Mouse (Mus musculus): ENCODE data around the gene Bbip1. TPM values are rescaled to one million over a fixed set of nuclear protein-coding genes. Genes with fewer than 3 reads are reported as not detected.
A peak's percentile ranks its signal among the peaks of the same experiment; 100 is the strongest.

The Bbip1 gene
- total RNA-seq, 1 experiment = 21.9 TPM

DNA sequence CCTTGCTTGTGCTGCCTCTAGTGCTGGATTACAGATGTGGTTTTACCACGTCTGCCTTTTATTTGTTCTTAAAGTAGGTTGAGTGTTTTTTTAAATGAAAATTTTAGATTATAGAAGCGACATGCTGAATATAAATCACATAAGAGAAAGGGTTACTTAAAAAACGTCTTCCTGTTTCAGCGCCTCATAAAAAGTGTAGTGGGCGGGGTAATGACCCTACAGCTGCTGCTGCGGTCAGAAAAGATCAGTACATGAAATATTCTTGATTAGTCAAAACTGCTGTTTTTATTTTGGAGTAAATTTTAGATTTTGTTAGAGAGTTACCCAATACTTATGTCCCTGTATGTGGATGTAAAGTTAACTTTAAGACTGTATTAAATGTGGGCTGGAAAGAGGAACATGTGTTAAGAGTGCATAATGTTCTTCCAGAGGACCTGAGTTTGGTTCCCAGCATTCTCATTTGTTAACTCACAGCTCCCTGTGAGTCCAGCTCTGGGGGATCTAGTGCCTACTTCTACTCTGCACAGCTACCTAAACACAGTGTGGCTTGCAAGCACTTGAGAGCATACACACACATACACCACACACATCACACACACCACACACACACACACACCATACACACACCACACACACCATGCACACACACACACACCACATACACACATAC is 38.3 kb downstream of the Bbip1 start:
- Histone ChIP-seq H3K4me3 (ENCODE audit: insufficient read depth in 1 of 2, low read depth in 1 of 2, low read length in 2 of 2, poor library complexity in 1 of 2, severe bottlenecking in 1 of 2) (no peak overlapping the region), H3K9me3 (ENCODE audit: control insufficient read depth, insufficient read depth, low read depth, low read length) (no peaks in the 10 kb centered on the region), H3K9ac (ENCODE audit: insufficient read depth, low read depth, low read length, poor library complexity, severe bottlenecking) (no peak overlapping the region), H3K27ac (ENCODE audit: insufficient read depth, low read depth, low read length, poor library complexity, severe bottlenecking) (no peak overlapping the region), H3K4me1 (ENCODE audit: control insufficient read depth in 2 of 2, insufficient read depth in 2 of 2, low read length in 2 of 2, poor library complexity in 1 of 2) (no peaks in the 10 kb centered on the region), H3K36me3 (ENCODE audit: control insufficient read depth, insufficient read depth, low read length, poor library complexity, severe bottlenecking) (no peaks in the 10 kb centered on the region)
- no peak for TF ChIP-seq HCFC1 (IDR thresholded peaks at IDR 0.05; ENCODE audit: borderline replicate concordance, insufficient read depth, low read length)
- no peak for TF ChIP-seq ZC3H11A (IDR thresholded peaks at IDR 0.05; ENCODE audit: borderline replicate concordance, low read depth, low read length)
- TF ChIP-seq ZNF384 (IDR thresholded peaks at IDR 0.05; ENCODE audit: low read depth, low read length) = no peak
- DNase-seq (ENCODE audit: low read depth, low spot score) = no peak
- in situ Hi-C loops (cut with MboI; ENCODE audit: low sequenced_read_pairs in 2 of 2, unreplicated experiment in 2 of 2) = no loop called here

GRCm38 (mm10) chr19:53904833-53905480 is 39.5 kb downstream of the Bbip1 start:
- TF ChIP-seq ZNF384 (IDR thresholded peaks at IDR 0.05; ENCODE audit: low read depth, low read length) = no peak
- TF ChIP-seq MAFK (IDR thresholded peaks at IDR 0.05; ENCODE audit: insufficient read depth, low read depth, low read length) = no peak
- TF ChIP-seq CHD2 (IDR thresholded peaks at IDR 0.05; ENCODE audit: low read depth, low read length) = no peak
- TF ChIP-seq HCFC1 (IDR thresholded peaks at IDR 0.05; ENCODE audit: borderline replicate concordance, insufficient read depth, low read length) = no peak
- no peak for TF ChIP-seq ZC3H11A (IDR thresholded peaks at IDR 0.05; ENCODE audit: borderline replicate concordance, low read depth, low read length)
- no peak for DNase-seq (ENCODE audit: low read depth, low spot score)
- in situ Hi-C loops (cut with MboI; ENCODE audit: low sequenced_read_pairs in 2 of 2, unreplicated experiment in 2 of 2) = no loop called here
- H3K36me3 ChIP-seq (ENCODE audit: control insufficient read depth, insufficient read depth, low read length, poor library complexity, severe bottlenecking) = no peaks in the 10 kb centered on the region
- no peak overlapping the region for H3K27ac ChIP-seq (ENCODE audit: insufficient read depth, low read depth, low read length, poor library complexity, severe bottlenecking)
- no peaks in the 10 kb centered on the region for H3K9me3 ChIP-seq (ENCODE audit: control insufficient read depth, insufficient read depth, low read depth, low read length)
- H3K4me3 ChIP-seq (ENCODE audit: insufficient read depth in 1 of 2, low read depth in 1 of 2, low read length in 2 of 2, poor library complexity in 1 of 2, severe bottlenecking in 1 of 2) = peak overlapping the region in 1 of 2 experiments; percentile 79; a peak in 1 of 4 replicates
- H3K4me1 ChIP-seq (ENCODE audit: control insufficient read depth in 2 of 2, insufficient read depth in 2 of 2, low read length in 2 of 2, poor library complexity in 1 of 2) = no peaks in the 10 kb centered on the region
- H3K9ac ChIP-seq (ENCODE audit: insufficient read depth, low read depth, low read length, poor library complexity, severe bottlenecking) = no peak overlapping the region

- no peak for TF ChIP-seq ZC3H11A (IDR thresholded peaks at IDR 0.05; ENCODE audit: borderline replicate concordance, low read depth, low read length)
- TF ChIP-seq HCFC1 (IDR thresholded peaks at IDR 0.05; ENCODE audit: borderline replicate concordance, insufficient read depth, low read length) = no peak
- TF ChIP-seq CHD2 (IDR thresholded peaks at IDR 0.05; ENCODE audit: low read depth, low read length) = no peak
- TF ChIP-seq MAFK (IDR thresholded peaks at IDR 0.05; ENCODE audit: insufficient read depth, low read depth, low read length) = no peak
- no peak for TF ChIP-seq ZNF384 (IDR thresholded peaks at IDR 0.05; ENCODE audit: low read depth, low read length)
- Histone ChIP-seq H3K4me3 (ENCODE audit: insufficient read depth in 1 of 2, low read depth in 1 of 2, low read length in 2 of 2, poor library complexity in 1 of 2, severe bottlenecking in 1 of 2) (peak overlapping the region; percentile 79 to 96), H3K36me3 (ENCODE audit: control insufficient read depth, insufficient read depth, low read length, poor library complexity, severe bottlenecking) (no peaks in the 10 kb centered on the region), H3K9me3 (ENCODE audit: control insufficient read depth, insufficient read depth, low read depth, low read length) (no peaks in the 10 kb centered on the region), H3K4me1 (ENCODE audit: control insufficient read depth in 2 of 2, insufficient read depth in 2 of 2, low read length in 2 of 2, poor library complexity in 1 of 2) (no peaks in the 10 kb centered on the region), H3K9ac (ENCODE audit: insufficient read depth, low read depth, low read length, poor library complexity, severe bottlenecking) (peak overlapping the region; percentile 81), H3K27ac (ENCODE audit: insufficient read depth, low read depth, low read length, poor library complexity, severe bottlenecking) (no peak overlapping the region)
- in situ Hi-C loops (cut with MboI; ENCODE audit: low sequenced_read_pairs in 2 of 2, unreplicated experiment in 2 of 2) = no loop called here
- no peak for DNase-seq (ENCODE audit: low read depth, low spot score)
These were observed 40.7 kb downstream of the Bbip1 start for GRCm38 (mm10) chr19:53903507-53904321.

DNA sequence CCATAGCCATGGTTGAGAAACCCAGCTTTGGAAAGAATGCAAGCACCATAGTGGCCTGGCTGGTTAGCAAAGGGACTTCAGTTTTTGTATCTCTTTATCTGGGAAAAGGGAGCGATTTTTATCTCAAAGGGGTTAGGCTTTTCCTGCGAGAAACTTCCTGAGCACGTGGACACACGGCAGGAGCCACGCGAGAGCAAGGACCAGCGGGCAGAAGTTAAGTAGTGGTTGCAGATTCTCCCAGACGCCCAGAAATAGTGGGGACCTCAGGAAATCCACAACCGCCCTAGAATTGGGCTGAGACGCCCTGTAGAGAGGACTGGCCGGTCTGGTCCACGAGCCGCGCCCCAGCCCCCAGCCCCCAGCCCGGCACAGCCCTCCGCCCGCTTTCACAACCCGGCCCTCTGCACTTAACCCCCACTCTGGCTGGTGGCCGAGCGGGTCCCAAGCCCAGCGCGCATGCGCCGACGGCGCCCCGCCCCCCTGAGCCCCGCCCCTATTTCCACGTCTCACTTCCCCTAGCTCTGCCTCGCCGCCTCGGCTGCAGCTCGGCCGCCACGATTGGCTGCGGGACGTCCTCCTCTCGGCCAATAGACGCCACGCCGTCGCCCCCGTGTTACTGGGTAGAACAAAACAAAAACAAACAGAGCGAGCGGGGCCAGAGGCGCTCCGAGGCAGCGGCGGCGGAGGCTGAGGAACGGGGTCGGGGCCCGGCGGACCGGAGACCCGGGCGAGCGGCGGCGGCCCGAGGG is 41.5 kb downstream of the Bbip1 start:
- peak overlapping the region; percentile 81 for H3K9ac ChIP-seq (ENCODE audit: insufficient read depth, low read depth, low read length, poor library complexity, severe bottlenecking)
- no peak overlapping the region for H3K27ac ChIP-seq (ENCODE audit: insufficient read depth, low read depth, low read length, poor library complexity, severe bottlenecking)
- H3K9me3 ChIP-seq (ENCODE audit: control insufficient read depth, insufficient read depth, low read depth, low read length) = no peaks in the 10 kb centered on the region
- peak; percentile 87 for DNase-seq (ENCODE audit: low read depth, low spot score)
- no peak for TF ChIP-seq CHD2 (IDR thresholded peaks at IDR 0.05; ENCODE audit: low read depth, low read length)
- no peak for TF ChIP-seq ZNF384 (IDR thresholded peaks at IDR 0.05; ENCODE audit: low read depth, low read length)
- no peak for TF ChIP-seq MAFK (IDR thresholded peaks at IDR 0.05; ENCODE audit: insufficient read depth, low read depth, low read length)
- no peak for TF ChIP-seq HCFC1 (IDR thresholded peaks at IDR 0.05; ENCODE audit: borderline replicate concordance, insufficient read depth, low read length)
- TF ChIP-seq ZC3H11A (IDR thresholded peaks at IDR 0.05; ENCODE audit: borderline replicate concordance, low read depth, low read length) = no peak
- no peaks in the 10 kb centered on the region for H3K4me1 ChIP-seq (ENCODE audit: control insufficient read depth in 2 of 2, insufficient read depth in 2 of 2, low read length in 2 of 2, poor library complexity in 1 of 2)
- peak overlapping the region; percentile 79 to 96 for H3K4me3 ChIP-seq (ENCODE audit: insufficient read depth in 1 of 2, low read depth in 1 of 2, low read length in 2 of 2, poor library complexity in 1 of 2, severe bottlenecking in 1 of 2)
- H3K36me3 ChIP-seq (ENCODE audit: control insufficient read depth, insufficient read depth, low read length, poor library complexity, severe bottlenecking) = no peaks in the 10 kb centered on the region
- in situ Hi-C loops (cut with MboI; ENCODE audit: low sequenced_read_pairs in 2 of 2, unreplicated experiment in 2 of 2) = no loop called here
